Mouse (Mus musculus): ENCODE data around the gene Actl10. TPM values are rescaled to one million over a fixed set of nuclear protein-coding genes. Genes with fewer than 3 reads are reported as not detected.
A peak's percentile ranks its signal among the peaks of the same experiment; 100 is the strongest.

The Actl10 gene
- polyA plus RNA-seq, 1 experiment from 2014 or later = not detected

DNA sequence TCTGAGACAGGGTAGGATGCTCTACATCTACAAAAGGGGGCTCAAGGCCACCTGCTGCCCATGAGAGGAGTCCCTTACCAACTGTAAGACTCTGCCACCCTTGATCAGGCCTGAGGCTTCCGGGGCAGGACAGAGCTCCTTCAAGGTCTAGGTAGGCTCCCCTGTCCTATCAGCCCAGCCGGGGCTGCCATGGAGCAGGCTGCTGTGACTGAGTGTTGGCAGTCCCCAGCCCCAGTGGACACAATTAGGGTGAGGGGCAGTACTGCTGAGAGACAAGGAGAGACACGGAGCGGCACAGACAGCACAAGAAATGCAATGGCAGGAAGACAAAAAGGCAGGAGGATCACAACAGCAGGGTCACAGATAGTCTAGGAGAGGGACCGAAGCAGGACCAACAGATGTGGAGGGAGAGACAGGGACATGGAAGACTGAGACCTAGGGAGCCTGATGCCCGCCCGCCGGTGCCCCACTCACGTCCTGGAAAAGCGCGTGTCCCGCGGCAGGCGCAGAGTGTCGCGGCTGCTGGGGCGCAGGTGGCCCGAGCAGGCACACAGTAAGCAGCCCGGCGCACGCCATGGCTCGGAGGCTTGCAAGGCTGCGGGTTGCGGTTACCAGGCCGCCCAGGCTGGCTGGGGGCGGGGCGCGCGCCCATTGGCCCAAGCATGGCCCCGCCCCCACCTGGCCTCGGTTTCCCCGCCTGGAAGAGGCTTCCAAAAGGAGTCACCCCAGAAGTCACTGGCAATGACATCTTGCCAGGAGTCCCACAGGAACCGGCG, 6.9 kb downstream of the Actl10 start, which contains the start of gene Necab3:
Necab3 (minus strand) TSS at position 627 of the 776 bp plus-strand sequence.
- H3K9ac ChIP-seq (ENCODE audit: low read depth, low read length) = peak within 1 kb of the TSS; percentile 53
- no peaks in the 10 kb centered on the region for H3K27me3 ChIP-seq (replicated peaks; ENCODE audit: control insufficient read depth, insufficient read depth, low read length)
- H3K4me3 ChIP-seq (ENCODE audit: low read length) = peak within 1 kb of the TSS; percentile 34
- peaks cover 7% of the 10 kb centered on the region; the same call in 1 of the 2 replicates for H3K4me1 ChIP-seq (ENCODE audit: control insufficient read depth, insufficient read depth, low read length)
- no peak within 1 kb of the TSS for H3K27ac ChIP-seq (ENCODE audit: low read length)
- ATAC-seq = peak; percentile 55; the same call in 1 of the 2 replicates
- peaks cover 2% of the 10 kb centered on the region; the same call in 1 of the 2 replicates for H3K36me3 ChIP-seq (ENCODE audit: control insufficient read depth, insufficient read depth, low read length)
- 6% methylated on average over 34 of the region's 34 CpGs for WGBS
- H3K9me3 ChIP-seq (ENCODE audit: control insufficient read depth, low read length) = no peaks in the 10 kb centered on the region
- peak within 1 kb of the TSS; percentile 54 for H3K4me2 ChIP-seq (ENCODE audit: low read depth, low read length)

DNA sequence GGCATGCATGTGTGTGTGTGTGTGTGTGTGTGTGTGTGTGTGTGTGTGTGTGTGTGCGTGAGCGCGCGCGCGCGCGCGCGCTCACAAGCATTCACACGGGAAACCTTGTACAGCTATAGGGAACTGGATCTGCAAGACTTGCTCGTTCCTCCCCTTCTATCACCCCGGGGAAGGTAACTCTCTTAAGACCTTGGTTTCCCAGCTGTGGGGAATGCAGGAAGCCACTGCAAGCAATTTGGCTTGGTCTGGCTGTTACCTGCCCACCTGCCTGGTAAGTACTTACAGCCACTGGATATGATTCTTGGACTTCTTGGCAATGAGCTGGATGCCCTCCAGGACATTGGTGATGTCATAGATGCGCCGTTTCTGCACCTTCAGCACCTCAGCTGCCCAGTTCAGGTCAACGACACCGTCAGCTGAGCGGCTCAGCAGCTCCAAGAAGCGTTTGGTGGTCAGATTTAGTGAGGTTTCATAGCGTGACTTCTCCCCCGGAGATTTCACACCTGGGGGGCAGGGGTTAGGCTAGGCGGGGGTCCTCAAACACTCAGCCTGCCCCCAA, 12.1 kb downstream of the Actl10 start:
- no peak overlapping the region for H3K4me3 ChIP-seq (ENCODE audit: low read length)
- no peak for ATAC-seq
- peaks cover 4% of the 10 kb centered on the region; the same call in 1 of the 2 replicates for H3K36me3 ChIP-seq (ENCODE audit: control insufficient read depth, insufficient read depth, low read length)
- no peaks in the 10 kb centered on the region for H3K9me3 ChIP-seq (ENCODE audit: control insufficient read depth, low read length)
- peaks cover 19% of the 10 kb centered on the region for H3K4me1 ChIP-seq (ENCODE audit: control insufficient read depth, insufficient read depth, low read length)
- no peak overlapping the region for H3K4me2 ChIP-seq (ENCODE audit: low read depth, low read length)
- no peak overlapping the region for H3K9ac ChIP-seq (ENCODE audit: low read depth, low read length)
- 88% methylated on average over 22 of the region's 22 CpGs for WGBS
- H3K27ac ChIP-seq (ENCODE audit: low read length) = no peak overlapping the region
- H3K27me3 ChIP-seq (replicated peaks; ENCODE audit: control insufficient read depth, insufficient read depth, low read length) = no peaks in the 10 kb centered on the region

DNA sequence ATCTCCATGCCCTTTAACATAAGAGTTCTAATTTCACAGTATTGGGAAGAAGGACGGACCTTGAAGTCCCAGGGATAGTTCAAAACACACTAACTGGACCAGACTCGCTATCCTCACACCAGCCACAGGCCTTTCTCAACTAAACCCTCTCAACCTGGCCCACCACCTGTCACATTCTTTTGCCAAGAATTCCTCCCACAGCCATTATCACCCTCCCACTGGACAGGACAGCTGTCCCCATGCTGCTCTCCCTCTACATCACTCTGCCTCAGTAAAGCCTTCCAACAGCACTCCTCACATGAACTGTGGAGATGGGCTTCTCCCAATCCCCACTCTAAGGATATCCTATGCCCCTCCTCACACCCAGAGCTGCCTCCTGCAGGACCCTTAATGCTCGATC, 14.0 kb downstream of the Actl10 start:
- no peaks in the 10 kb centered on the region for H3K27me3 ChIP-seq (replicated peaks; ENCODE audit: control insufficient read depth, insufficient read depth, low read length)
- peaks cover 23% of the 10 kb centered on the region for H3K4me1 ChIP-seq (ENCODE audit: control insufficient read depth, insufficient read depth, low read length)
- H3K27ac ChIP-seq (ENCODE audit: low read length) = no peak overlapping the region
- H3K9me3 ChIP-seq (ENCODE audit: control insufficient read depth, low read length) = no peaks in the 10 kb centered on the region
- no peak overlapping the region for H3K4me2 ChIP-seq (ENCODE audit: low read depth, low read length)
- no peak for ATAC-seq
- H3K9ac ChIP-seq (ENCODE audit: low read depth, low read length) = no peak overlapping the region
- H3K4me3 ChIP-seq (ENCODE audit: low read length) = no peak overlapping the region
- WGBS = 71% methylated on average over 3 of the region's 3 CpGs
- peaks cover 4% of the 10 kb centered on the region; the same call in 1 of the 2 replicates for H3K36me3 ChIP-seq (ENCODE audit: control insufficient read depth, insufficient read depth, low read length)

DNA sequence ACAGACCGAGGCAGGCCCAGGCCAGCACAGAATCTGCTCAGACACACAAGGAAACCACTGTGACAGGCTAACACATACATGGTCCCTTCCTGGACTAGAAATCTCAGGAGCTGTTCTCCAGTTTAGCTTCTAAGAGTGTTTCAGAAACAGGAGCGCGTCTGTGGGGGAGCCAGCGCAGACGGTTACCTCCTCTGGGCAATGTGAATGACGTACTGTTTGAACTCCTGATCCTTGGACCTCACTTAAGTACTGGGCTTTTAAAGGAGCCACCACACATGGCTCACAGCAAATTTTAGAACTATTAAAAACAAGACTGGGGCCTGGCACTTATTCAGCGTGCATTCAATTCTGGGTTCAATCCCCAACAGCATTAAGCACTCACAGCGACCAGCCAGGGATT, 15.1 kb downstream of the Actl10 start:
- peaks cover 4% of the 10 kb centered on the region; the same call in 1 of the 2 replicates for H3K36me3 ChIP-seq (ENCODE audit: control insufficient read depth, insufficient read depth, low read length)
- no peak overlapping the region for H3K4me2 ChIP-seq (ENCODE audit: low read depth, low read length)

DNA sequence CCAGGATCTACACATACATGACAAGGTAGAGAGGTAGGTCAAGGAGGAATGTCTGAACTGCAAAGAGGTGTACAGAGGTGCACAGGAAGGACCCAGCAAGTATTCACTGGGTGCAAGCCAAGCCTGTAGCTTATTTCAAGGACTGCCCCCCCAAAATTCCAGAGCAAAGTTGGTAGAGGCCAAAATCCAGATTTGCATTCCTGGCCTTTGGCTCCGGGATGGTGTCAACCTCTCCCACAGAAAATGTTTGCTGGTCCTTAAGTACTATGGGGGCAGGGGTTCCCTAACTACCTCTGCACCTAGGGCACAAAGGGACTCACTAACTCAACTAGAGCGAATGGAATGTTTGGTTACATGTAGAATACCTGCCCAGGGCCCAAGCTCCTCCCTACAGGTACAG, 16.2 kb downstream of the Actl10 start:
- peak overlapping the region; percentile 72 for H3K4me2 ChIP-seq (ENCODE audit: low read depth, low read length)
- H3K27ac ChIP-seq (ENCODE audit: low read length) = peak overlapping the region; percentile 76
- peak overlapping the region; percentile 41; the same call in 1 of the 2 replicates for H3K9ac ChIP-seq (ENCODE audit: low read depth, low read length)
- peak overlapping the region; percentile 77 for H3K4me3 ChIP-seq (ENCODE audit: low read length)
- H3K36me3 ChIP-seq (ENCODE audit: control insufficient read depth, insufficient read depth, low read length) = 0 out of 2 replicates have a peak, but pooled peaks cover 2% of the 10 kb centered on the region
- ATAC-seq = no peak
- no peaks in the 10 kb centered on the region for H3K27me3 ChIP-seq (replicated peaks; ENCODE audit: control insufficient read depth, insufficient read depth, low read length)
- 64% methylated on average over 2 of the region's 2 CpGs for WGBS
- peaks cover 31% of the 10 kb centered on the region for H3K4me1 ChIP-seq (ENCODE audit: control insufficient read depth, insufficient read depth, low read length)
- H3K9me3 ChIP-seq (ENCODE audit: control insufficient read depth, low read length) = no peaks in the 10 kb centered on the region

More for the DNA sequence above, 15.1 kb downstream of the Actl10 start:
- 39% methylated on average over 8 of the region's 8 CpGs for WGBS
- Histone ChIP-seq H3K9me3 (ENCODE audit: control insufficient read depth, low read length) (no peaks in the 10 kb centered on the region), H3K4me3 (ENCODE audit: low read length) (no peak overlapping the region), H3K4me1 (ENCODE audit: control insufficient read depth, insufficient read depth, low read length) (peaks cover 29% of the 10 kb centered on the region), H3K9ac (ENCODE audit: low read depth, low read length) (0 out of 2 replicates have a peak overlapping the region, but pooled peaks have one; percentile 44), H3K27ac (ENCODE audit: low read length) (no peak overlapping the region), H3K27me3 (replicated peaks; ENCODE audit: control insufficient read depth, insufficient read depth, low read length) (no peaks in the 10 kb centered on the region)
- ATAC-seq = no peak

DNA sequence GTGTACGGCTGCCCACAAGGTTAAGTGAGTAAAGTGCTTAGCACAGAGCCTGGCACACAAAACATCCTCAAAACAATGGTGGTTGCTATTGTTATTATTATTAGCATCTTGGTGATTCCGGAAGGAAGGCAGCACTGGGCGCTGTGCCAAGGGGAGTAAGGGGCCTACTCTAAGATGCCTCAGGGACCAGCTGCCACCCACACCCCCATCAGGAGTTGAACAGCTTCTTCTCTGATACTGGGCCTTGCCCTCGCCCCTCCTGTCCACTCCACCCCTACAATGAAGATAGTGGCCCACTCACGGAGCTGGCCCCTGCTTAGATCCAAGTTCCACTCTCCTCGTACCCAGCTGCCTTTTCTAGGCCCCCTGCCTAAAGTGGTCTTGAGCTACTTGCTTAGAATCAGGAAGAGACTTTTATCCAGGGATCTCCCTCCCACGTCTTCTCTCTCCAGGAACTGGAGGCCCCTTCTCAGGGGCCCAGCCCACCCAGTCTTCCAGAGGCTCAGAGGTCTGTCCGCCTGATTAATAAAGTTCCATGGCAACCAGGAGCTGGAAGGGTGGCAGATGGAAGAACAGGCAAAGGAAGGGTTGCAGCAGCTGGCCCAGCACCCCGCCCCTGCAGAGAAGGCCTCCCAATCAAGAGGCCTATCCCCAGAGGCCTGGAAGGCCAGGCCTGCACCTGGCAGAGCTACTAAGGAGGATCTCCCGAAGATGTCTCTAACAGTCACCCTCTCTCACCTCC, 16.9 kb downstream of the Actl10 start:
- peak; percentile 36 for ATAC-seq
- WGBS = 18% methylated on average over 10 of the region's 10 CpGs
- no peaks in the 10 kb centered on the region for H3K27me3 ChIP-seq (replicated peaks; ENCODE audit: control insufficient read depth, insufficient read depth, low read length)
- H3K4me3 ChIP-seq (ENCODE audit: low read length) = peak overlapping the region; percentile 77
- H3K9ac ChIP-seq (ENCODE audit: low read depth, low read length) = peak overlapping the region; percentile 76
- peak overlapping the region; percentile 72 for H3K4me2 ChIP-seq (ENCODE audit: low read depth, low read length)
- H3K27ac ChIP-seq (ENCODE audit: low read length) = peak overlapping the region; percentile 76
- H3K4me1 ChIP-seq (ENCODE audit: control insufficient read depth, insufficient read depth, low read length) = peaks cover 31% of the 10 kb centered on the region
- 0 out of 2 replicates have a peak, but pooled peaks cover 2% of the 10 kb centered on the region for H3K36me3 ChIP-seq (ENCODE audit: control insufficient read depth, insufficient read depth, low read length)
- H3K9me3 ChIP-seq (ENCODE audit: control insufficient read depth, low read length) = no peaks in the 10 kb centered on the region

DNA sequence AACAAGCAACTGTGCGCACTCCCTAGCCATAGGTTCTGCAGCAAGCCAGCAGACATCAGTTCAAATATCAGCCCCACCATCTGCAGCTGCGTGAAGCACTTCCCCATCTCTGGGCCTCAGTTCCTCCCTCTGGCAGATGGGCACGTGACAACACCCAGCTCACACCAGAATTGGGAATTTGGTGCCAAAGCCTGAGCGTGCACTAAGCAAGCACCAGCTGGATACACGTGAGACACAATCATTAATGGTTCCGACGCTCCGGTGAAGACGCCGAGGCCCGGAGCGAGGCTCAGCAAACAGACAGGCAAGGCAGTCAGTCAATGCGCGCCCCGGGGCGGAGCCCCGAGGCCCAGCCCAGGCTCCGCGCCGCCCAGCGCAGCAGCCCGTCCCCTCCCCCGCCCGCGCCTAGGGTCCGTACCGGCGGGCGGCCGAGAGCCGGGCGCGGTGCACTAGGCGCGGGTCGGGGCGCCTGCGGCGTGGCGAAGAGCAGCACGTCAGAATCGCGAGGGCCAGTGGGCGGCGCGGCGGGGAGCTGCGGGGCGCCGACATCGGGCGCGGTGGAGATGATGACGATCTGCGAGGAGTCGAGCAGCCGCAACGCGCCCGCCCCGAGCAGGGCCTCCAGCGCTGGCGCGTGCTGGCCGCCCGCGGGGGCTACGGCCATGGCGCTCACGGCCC, 17.6 kb downstream of the Actl10 start:
- Histone ChIP-seq H3K36me3 (ENCODE audit: control insufficient read depth, insufficient read depth, low read length) (no peaks in the 10 kb centered on the region), H3K4me1 (ENCODE audit: control insufficient read depth, insufficient read depth, low read length) (peaks cover 31% of the 10 kb centered on the region), H3K9me3 (ENCODE audit: control insufficient read depth, low read length) (no peaks in the 10 kb centered on the region), H3K27ac (ENCODE audit: low read length) (peak overlapping the region; percentile 76), H3K9ac (ENCODE audit: low read depth, low read length) (peak overlapping the region; percentile 76), H3K4me3 (ENCODE audit: low read length) (peak overlapping the region; percentile 77), H3K27me3 (replicated peaks; ENCODE audit: control insufficient read depth, insufficient read depth, low read length) (no peaks in the 10 kb centered on the region), H3K4me2 (ENCODE audit: low read depth, low read length) (peak overlapping the region; percentile 72)
- ATAC-seq = peak; percentile 86
- WGBS = under 1% methylated on average over 69 of the region's 70 CpGs

DNA sequence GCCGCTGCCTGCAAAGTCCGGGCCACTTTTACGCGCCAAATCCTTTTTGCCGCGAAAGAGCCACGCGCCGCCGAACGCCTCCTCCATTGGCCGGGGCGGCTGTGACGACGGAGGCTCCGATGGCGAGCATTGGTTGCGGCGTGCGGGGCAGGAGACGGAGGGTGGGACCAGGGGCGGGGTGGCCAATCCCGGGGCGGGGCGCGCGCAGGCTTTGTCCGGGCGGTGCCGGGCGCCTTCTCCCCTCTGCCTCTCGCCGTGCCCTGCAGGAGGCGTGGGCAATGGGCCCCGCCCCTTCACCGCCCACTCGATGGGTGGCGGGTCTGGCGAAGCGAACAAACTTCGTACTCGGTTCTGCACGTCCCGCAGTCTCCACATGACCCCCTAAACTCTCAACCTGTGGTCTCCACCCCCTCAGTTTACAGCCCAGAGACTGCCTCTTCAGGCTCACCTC, 18.3 kb downstream of the Actl10 start, which contains the start of gene E2f1:
E2f1 (minus strand) TSS at position 57 of the 451 bp plus-strand sequence.
- Histone ChIP-seq H3K4me2 (ENCODE audit: low read depth, low read length) (peak within 1 kb of the TSS; percentile 75), H3K4me3 (ENCODE audit: low read length) (peak within 1 kb of the TSS; percentile 77), H3K9me3 (ENCODE audit: control insufficient read depth, low read length) (no peaks in the 10 kb centered on the region), H3K36me3 (ENCODE audit: control insufficient read depth, insufficient read depth, low read length) (no peaks in the 10 kb centered on the region), H3K27me3 (replicated peaks; ENCODE audit: control insufficient read depth, insufficient read depth, low read length) (no peaks in the 10 kb centered on the region), H3K4me1 (ENCODE audit: control insufficient read depth, insufficient read depth, low read length) (peaks cover 31% of the 10 kb centered on the region), H3K9ac (ENCODE audit: low read depth, low read length) (peak within 1 kb of the TSS; percentile 76), H3K27ac (ENCODE audit: low read length) (peak within 1 kb of the TSS; percentile 76)
- WGBS = 0% methylated on average over 44 of the region's 44 CpGs
- ATAC-seq = peak; percentile 97
